Mouse (Mus musculus) layer of hippocampus, postnatal 25 days (tissue): ENCODE data around the gene Lasp1. TPM values are rescaled to one million over a fixed set of nuclear protein-coding genes. Genes with fewer than 3 reads are reported as not detected.
"Not testable (repeated sequence)": the region's sequence is repeated elsewhere in the genome, so short reads cannot be mapped to it uniquely, and the experiment has no call there.

ENCODE experiments used
- DNase-seq, 2 experiments: peaks; one replicate each; pipeline ENCODE4 v3.0.0; 2022; ENCODE audit warnings: mixed read lengths in 2 of 2, low spot score in 1 of 2; ENCODE audit errors: extremely low spot score in 1 of 2
- total RNA-seq, 2 experiments: library from RNA; stranded (reverse); gene quantifications; 2 replicates each; pipeline ENCODE4 v1.2.3; 2021

The Lasp1 gene
- total RNA-seq, 2 experiments from 2014 or later, result 102 to 114 TPM

- DNase-seq, result no peak
Measured at GRCm38 (mm10) chr11:97824895-97825294, 26.1 kb downstream of the Lasp1 start.

GRCm38 (mm10) chr11:97825295-97825694 lies 26.5 kb downstream of the Lasp1 start:
- no peak for DNase-seq

- DNase-seq, result no peak
Measured at GRCm38 (mm10) chr11:97825971-97826370, 27.2 kb downstream of the Lasp1 start.

- no peak for DNase-seq
Measured at GRCm38 (mm10) chr11:97826414-97826813, 27.6 kb downstream of the Lasp1 start.

GRCm38 (mm10) chr11:97827654-97828053 lies 28.9 kb downstream of the Lasp1 start:
- DNase-seq, result no peak

- DNase-seq, result no peak
Measured at GRCm38 (mm10) chr11:97829365-97829764, 30.6 kb downstream of the Lasp1 start.

- DNase-seq, result no peak
Measured at GRCm38 (mm10) chr11:97829913-97830476, 31.2 kb downstream of the Lasp1 start.

GRCm38 (mm10) chr11:97830501-97830900 lies 31.7 kb downstream of the Lasp1 start:
- DNase-seq, result no peak

- no peak for DNase-seq
Measured at GRCm38 (mm10) chr11:97832001-97832400, 33.2 kb downstream of the Lasp1 start.

GRCm38 (mm10) chr11:97833352-97833751 lies 34.6 kb downstream of the Lasp1 start:
- no peak for DNase-seq

GRCm38 (mm10) chr11:97836541-97836940 lies 37.7 kb downstream of the Lasp1 start:
- no peak for DNase-seq

- DNase-seq, result not testable (repeated sequence)
Measured at GRCm38 (mm10) chr11:97837051-97837450, 38.3 kb downstream of the Lasp1 start.

GRCm38 (mm10) chr11:97837641-97838149 lies 38.9 kb downstream of the Lasp1 start:
- no peak for DNase-seq

- no peak for DNase-seq
Measured at GRCm38 (mm10) chr11:97838779-97839440, 40.1 kb downstream of the Lasp1 start.

GRCm38 (mm10) chr11:97839441-97840134 lies 40.8 kb downstream of the Lasp1 start:
- DNase-seq, result no peak

GRCm38 (mm10) chr11:97840135-97840490 lies 41.3 kb downstream of the Lasp1 start:
- no peak for DNase-seq

- no peak for DNase-seq
Measured at GRCm38 (mm10) chr11:97840539-97840954, 41.7 kb downstream of the Lasp1 start, which contains the start of gene B230217C12Rik. Gene B230217C12Rik (plus strand): TSS chr11:97840780.

- peak; percentile 64 to 74 for DNase-seq
Measured at GRCm38 (mm10) chr11:97840991-97841661, 42.3 kb downstream of the Lasp1 start.

GRCm38 (mm10) chr11:97842001-97842400 lies 43.2 kb downstream of the Lasp1 start:
- DNase-seq, result no peak

GRCm38 (mm10) chr11:97850367-97850766 lies 51.6 kb downstream of the Lasp1 start:
- DNase-seq, result no peak

- no peak for DNase-seq
Measured at GRCm38 (mm10) chr11:97851601-97852000, 52.8 kb downstream of the Lasp1 start.
